Mouse (Mus musculus) olfactory bulb, adult 2 months (tissue): Measurements from ENCODE around the gene Fam102a.

Experiments
- CTCF ChIP-seq: fragments of 200-500 bp; IDR thresholded peaks from 2 replicates; pipeline ENCODE4 v1.5.1; 2012; ENCODE audit warnings: low read depth, mild to moderate bottlenecking, low read length, moderate library complexity; ENCODE audit not compliant: insufficient read depth
- POLR2A ChIP-seq: fragments of 200-500 bp; IDR thresholded peaks from 2 replicates; pipeline ENCODE4 v1.6.1; 2012; ENCODE audit warnings: mild to moderate bottlenecking, low read depth, low read length, moderate library complexity; ENCODE audit not compliant: insufficient read depth

- TF ChIP-seq CTCF: no peak
- TF ChIP-seq POLR2A: no peak
Measured at GRCm38 (mm10) chr2:32493301-32493701, 41.8 kb upstream of the Fam102a start.
